8 mouse cellular contexts compared by ENCODE assay signal in the genomic region with DNA sequence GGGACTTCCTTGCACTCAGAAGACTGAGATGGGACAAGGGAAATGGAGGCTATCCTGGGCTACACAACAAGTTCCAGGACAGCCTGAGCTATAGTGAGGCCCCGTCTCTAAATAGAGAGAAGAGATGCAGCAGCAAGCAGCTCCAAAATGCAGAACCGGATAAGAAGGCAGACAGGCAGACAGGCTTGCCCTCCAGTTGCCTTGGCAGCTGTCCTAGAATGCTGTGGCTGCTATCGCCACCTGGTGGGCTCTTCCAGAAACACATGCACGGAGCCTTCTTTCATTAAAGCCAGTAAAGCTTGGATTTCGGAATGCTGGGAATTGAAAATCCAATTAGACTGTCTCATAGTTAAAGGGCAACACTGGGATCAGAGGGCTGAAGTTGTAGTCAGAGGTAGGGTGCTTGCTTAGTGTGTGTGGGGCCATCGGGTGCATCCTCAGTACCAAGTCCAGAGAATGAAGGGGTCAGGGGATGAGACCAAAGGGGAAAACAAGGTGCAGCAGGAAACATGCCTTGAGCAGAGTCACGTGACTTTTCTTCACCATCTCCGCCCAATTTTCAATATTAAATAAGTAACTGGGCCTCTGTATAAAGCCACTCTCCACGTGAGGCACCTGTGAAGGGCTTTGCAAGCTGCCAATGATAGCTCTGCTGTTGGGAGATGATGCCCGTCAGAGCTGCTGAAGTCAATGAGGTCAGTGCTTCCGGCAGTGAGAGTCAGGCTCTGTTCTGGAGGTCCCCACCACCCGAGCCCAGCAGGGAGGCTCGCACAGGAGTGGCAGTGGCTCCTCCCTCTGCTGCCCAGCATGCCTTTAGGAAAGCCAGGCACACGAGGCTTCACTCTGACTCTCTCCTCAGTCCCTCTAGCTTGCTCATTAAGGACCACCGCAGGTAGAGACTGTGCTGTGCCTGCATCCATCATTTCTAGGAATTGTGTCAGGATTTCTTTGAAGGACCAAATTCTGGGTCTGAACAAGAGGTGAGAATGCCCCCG.
DNase-seq lines count a peak whose midpoint lies in the region; ATAC-seq lines count a peak whose summit lies in the region.

No protein-coding gene starts in this region.

- no peak overlapping the region for H3K4me2 ChIP-seq in hindbrain, embryonic 12.5 days (replicated peaks)

- H3K27ac ChIP-seq in hindbrain, embryonic 12.5 days = no peak overlapping the region

- H3K27me3 ChIP-seq in hindbrain, embryonic 12.5 days = no peaks in the 10 kb centered on the region; the same call in 1 of the 2 replicates

- no peaks in the 10 kb centered on the region for H3K36me3 ChIP-seq in hindbrain, embryonic 12.5 days

- peak; percentile 77 for DNase-seq in R1 (ENCODE audit: low read depth, low spot score)
- DNase-seq in cerebellum, postnatal 14 days = peak; percentile 89 to 90
- peak; percentile 72 to 84 for DNase-seq in frontal cortex, postnatal 14 days (ENCODE audit: low spot score in 2 of 2)
- peak; percentile 81 for DNase-seq in layer of hippocampus, adult 9-10 months (ENCODE audit: low spot score)
- peak; percentile 81 for DNase-seq in lung, postnatal 14 days
- peak; percentile 52 for DNase-seq in retina, adult 2 months (ENCODE audit: low read depth, low spot score)
- DNase-seq in thymus, postnatal 25 days = peak; percentile 29

- peak; percentile 30; the same call in 1 of the 2 replicates for ATAC-seq in hindbrain, embryonic 12.5 days (ENCODE audit: low FRiP score)

- peaks cover 20% of the 10 kb centered on the region for H3K4me1 ChIP-seq in hindbrain, embryonic 12.5 days

- H3K9ac ChIP-seq in hindbrain, embryonic 12.5 days = 0 out of 2 replicates have a peak overlapping the region, but pooled peaks have one; percentile 6

- no peak overlapping the region for H3K4me3 ChIP-seq in hindbrain, embryonic 12.5 days

- no peaks in the 10 kb centered on the region for H3K9me3 ChIP-seq in hindbrain, embryonic 12.5 days (replicated peaks)

- 21% methylated on average over 16 of the region's 16 CpGs for WGBS in hindbrain, embryonic 12.5 days

Comparison
In these comparisons a context has a peak if more than half of its experiments do, and no peak if none do; other contexts are left out.
1. DNase-seq: peak in every context shown above with its lines; median percentile 90 in cerebellum, postnatal 14 days; 81 in layer of hippocampus, adult 9-10 months; 81 in lung, postnatal 14 days; 78 in frontal cortex, postnatal 14 days; 77 in R1; 52 in retina, adult 2 months; 29 in thymus, postnatal 25 days.